Mouse (Mus musculus): ENCODE results near the gene Fam206a.

Gene Fam206a

DNA sequence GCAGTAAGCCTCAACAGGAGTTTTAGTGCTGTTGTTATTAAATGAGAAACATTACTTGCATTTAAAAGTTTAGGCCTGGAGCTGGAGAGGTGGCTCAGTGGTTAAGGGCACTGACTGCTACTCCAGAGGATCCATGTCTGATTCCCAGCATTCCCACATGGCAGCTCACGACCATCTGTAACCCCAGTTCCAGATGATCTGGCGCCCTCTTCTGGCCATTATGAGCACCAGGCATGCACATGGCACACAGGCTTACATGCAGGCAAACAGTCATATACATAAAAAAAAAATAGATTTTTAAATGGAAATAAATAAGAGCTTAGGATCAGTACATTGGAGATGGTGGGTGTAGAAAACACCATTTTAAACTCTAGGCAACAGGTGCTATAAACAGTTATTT lies 41.8 kb downstream of the Fam206a start:
- no peak for DNase-seq (ENCODE audit: low read depth, low spot score)

DNA sequence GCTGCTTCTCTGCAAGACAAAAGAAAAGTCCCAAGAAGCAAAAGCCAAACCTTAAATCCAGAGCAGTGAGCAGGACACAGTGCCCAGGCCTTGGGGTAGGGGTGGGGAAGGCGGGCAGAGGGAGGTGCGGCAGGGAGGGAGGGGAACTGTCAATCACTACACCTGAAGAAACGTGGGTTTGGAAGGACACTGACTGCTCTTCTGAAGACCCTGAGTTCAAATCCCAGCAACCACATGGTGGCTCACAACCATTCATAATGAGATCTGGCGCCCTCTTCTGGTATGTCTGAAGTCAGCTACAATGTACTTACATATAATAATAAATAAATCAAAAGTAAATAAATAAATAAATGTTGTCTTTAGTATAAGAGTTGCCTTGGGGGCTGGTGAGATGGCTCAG lies 42.8 kb downstream of the Fam206a start:
- DNase-seq (ENCODE audit: low read depth, low spot score), result no peak

GRCm38 (mm10) chr4:56845896-56846533 lies 43.9 kb downstream of the Fam206a start:
- no peak for DNase-seq (ENCODE audit: low read depth, low spot score)

- no peak for DNase-seq (ENCODE audit: low read depth, low spot score)
These were observed 45.3 kb downstream of the Fam206a start for GRCm38 (mm10) chr4:56847400-56847799.

DNA sequence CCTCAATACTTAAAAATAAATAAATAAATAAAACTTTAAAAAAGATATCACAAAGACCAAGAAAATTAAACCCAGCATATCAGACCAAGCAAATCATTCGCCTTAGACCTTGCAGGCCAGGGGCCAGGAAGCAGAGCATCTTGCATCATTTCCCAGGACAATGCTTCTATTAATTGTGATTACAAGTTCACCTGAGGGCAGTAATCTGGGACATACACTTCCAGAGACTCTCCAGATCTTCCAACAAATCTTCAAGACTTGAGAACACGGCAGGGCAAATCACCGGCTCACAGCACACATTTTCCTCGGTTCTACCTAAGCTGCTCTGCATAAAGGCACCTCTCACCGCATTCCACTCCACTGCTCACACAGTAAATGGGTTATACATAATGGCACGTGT lies 45.9 kb downstream of the Fam206a start:
- DNase-seq (ENCODE audit: low read depth, low spot score), result no peak

GRCm38 (mm10) chr4:56850724-56851123 lies 48.6 kb downstream of the Fam206a start:
- DNase-seq (ENCODE audit: low read depth, low spot score), result no peak

DNA sequence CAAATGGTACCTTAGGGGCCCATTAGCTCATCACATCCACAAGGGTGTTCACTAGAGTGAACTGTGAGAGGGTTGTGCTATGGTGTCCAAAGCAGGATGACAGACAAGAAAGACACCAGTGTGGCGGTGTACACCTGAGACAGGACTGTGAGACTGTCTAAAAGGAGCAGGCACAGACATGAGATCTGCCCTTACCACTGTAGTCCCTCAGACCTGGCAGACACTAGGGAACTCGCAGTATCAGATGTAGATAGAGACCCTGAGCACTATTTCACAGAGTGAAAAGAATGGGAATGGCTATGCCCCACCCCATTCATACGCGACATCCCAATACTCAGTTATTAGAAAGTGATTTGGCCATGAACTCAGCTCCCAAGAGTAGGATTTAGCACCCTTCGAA lies 53.8 kb downstream of the Fam206a start:
- no peak for DNase-seq (ENCODE audit: low read depth, low spot score)

GRCm38 (mm10) chr4:56856371-56856949 lies 54.3 kb downstream of the Fam206a start:
- DNase-seq (ENCODE audit: low read depth, low spot score), result no peak

GRCm38 (mm10) chr4:56858733-56859132 lies 56.6 kb downstream of the Fam206a start:
- DNase-seq (ENCODE audit: low read depth, low spot score), result no peak

Data from telencephalon, adult 2 months (tissue).